Mouse (Mus musculus) brain, embryonic 14.5 days (tissue): ENCODE measurements around the gene Krtap27-1. TPM values are rescaled to one million over a fixed set of nuclear protein-coding genes. Genes with fewer than 3 reads are reported as not detected.

Experiments
- DNase-seq: peaks from one replicate; pipeline ENCODE4 v3.0.0-alpha.2; 2011; ENCODE audit warnings: low read depth
- CTCF ChIP-seq: fragments of 200-500 bp; IDR thresholded peaks from 2 replicates; pipeline ENCODE4 v1.5.1; 2012; ENCODE audit warnings: inconsistent platforms, mild to moderate bottlenecking, moderate library complexity, borderline replicate concordance; ENCODE audit not compliant: insufficient read depth, insufficient read length; ENCODE audit errors: extremely low read depth
- POLR2A ChIP-seq: fragments of 200-500 bp; IDR thresholded peaks from 2 replicates; pipeline ENCODE4 v1.6.1; 2012; ENCODE audit warnings: mild to moderate bottlenecking, inconsistent platforms, borderline replicate concordance; ENCODE audit not compliant: poor library complexity, insufficient read depth, insufficient read length, severe bottlenecking; ENCODE audit errors: extremely low read depth
- polyA plus RNA-seq: library from polyadenylated mRNA; depleted of rRNA; stranded (reverse); fragments of >200 nt; gene quantifications from 2 replicates; pipeline ENCODE4 v1.2.3, GENCODE M21; 2012; rRNA removed

Krtap27-1 gene
- polyA plus RNA-seq, 1 experiment = not detected

DNA sequence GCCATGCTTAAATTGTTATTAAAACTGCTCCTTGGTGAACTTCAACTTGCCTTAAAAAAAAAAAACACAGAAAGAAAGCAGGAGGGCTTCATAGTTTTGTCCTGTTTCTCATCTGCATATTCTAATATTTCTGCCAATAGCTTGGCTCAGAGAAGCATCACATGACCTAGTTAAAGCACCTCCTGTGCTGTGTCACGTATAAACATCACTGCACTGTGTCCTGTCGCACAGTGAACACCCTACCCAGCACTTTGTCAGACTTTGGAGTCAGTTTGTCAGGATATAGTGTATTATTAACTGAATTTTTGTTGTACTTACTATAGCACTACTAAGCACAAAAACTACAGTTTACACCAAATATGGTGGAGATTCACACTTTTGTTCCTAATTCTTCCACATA is 19.5 kb downstream of the Krtap27-1 start:
- TF ChIP-seq CTCF (no peak), POLR2A (no peak)
- no peak for DNase-seq

DNA sequence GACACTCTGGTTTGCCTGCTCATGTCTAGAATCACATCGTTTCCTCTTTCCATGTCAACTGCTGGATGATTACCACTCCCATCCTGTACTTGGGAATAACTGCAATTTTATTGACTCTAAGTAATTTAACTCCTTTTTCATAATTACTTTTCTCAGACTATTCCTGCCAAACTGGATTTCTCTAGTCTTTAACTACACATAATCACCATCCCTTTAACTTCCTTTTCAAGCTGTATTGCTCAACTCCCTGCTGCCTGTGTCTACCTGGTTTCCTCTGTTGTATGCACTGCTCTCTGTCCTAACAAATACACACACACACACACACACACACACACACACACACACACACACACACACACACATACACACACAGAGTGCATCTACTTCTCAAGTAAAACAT is 20.4 kb downstream of the Krtap27-1 start:
- TF ChIP-seq POLR2A (no peak), CTCF (no peak)
- no peak for DNase-seq

DNA sequence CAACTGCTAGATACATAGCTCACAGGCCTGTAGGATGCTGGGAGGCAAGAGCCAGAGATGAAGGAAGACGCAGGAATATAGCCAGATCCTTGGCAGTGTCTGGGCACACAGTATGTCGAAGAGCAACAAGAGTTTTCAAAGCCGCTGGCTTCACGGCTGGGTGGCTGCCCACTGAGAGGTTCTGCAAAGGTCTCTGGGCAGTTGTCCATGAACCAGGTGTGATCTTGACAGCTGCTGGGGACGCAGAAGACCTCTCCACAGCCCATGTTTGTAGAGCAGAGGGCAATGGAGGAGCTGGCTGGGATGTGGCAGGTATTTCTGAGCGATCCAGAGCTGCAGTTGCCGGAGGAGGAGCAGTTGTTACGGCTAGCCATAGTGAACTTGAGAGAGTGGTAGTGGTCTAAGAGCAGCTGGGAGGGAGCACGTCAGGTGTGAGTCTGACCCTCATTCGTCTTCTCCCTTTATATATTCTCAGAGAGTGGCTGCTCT is 24.1 kb downstream of the Krtap27-1 start, which contains the start of gene Krtap26-1:
TSS of gene Krtap26-1 (minus strand) at position 439 of the 489 bp plus-strand sequence.
- no peak for DNase-seq
- no peak for TF ChIP-seq POLR2A
- no peak for TF ChIP-seq CTCF

DNA sequence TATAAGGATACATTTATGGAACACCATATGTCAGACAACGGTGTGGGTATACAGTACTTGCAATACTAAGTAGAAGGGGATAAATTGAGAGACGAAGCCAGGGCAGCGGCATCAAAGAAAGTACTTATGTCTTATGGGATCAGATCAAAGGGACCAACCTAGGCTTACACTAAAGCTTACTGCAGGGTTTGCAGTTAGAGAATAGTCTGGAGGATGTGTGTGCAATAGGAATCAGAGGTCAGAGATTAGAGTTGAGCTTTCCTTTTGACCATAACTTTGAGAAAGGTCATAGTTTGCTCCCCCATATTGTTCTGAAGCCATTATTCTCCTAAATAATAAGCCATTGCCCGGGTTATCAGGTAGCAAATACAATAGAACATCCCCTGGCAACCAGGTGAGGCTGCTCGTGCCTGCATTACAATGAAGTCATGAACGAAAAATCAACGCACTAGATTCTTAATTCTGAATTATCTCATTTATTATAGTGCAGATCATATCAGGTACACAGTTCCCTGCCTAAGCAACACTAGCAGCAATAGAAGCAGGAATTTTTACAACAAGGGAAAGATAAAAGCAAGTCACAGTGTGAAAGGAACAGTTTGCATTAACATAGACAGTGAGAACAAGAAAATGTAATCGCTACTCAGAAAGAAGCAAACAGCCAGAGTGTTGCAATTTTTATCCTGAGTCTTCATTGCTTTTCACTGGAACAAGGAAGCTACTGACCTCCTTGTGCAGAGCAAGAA is 24.9 kb downstream of the Krtap27-1 start:
- no peak for TF ChIP-seq POLR2A
- TF ChIP-seq CTCF = no peak
- no peak for DNase-seq

DNA sequence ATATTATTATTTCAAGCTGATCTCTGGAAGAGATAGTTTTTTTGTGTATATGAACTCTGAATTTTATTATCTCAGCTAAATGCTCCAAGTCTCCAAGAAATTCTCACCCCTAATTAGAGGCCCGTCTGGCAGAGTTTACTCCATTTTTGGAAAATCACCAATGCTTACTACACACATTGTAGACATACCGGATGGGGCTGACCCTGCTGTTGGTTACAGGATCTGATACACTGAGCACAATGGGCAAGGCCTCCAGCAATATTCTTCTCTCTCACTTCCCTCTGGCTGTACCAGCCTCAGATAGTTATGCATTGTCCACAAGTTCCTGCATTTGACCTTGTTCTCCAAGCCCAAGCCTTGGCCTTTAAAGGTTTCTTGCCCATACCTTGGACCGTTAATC is 31.4 kb downstream of the Krtap27-1 start:
- DNase-seq = peak; percentile 75
- TF ChIP-seq POLR2A (no peak), CTCF (no peak)

DNA sequence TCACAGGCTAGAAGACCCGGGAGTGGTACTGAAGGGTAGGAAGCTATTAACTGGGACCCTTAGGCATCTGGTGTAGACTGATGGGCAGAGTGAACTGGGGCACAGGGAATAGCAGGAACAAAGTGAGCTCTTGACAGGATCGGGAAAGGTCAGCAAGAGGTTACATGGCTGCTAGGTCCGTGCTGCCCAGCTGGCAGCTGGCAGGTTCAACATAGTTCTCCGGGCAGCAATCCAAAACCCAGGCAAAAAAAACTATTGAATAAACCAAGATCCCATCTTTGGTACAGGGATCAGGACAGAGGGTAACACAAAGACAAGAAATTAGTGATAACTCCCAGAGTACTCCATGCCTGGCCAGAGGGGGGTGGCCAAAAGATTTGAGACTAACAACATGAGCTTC is 36.3 kb downstream of the Krtap27-1 start:
- TF ChIP-seq CTCF = no peak
- TF ChIP-seq POLR2A = no peak

DNA sequence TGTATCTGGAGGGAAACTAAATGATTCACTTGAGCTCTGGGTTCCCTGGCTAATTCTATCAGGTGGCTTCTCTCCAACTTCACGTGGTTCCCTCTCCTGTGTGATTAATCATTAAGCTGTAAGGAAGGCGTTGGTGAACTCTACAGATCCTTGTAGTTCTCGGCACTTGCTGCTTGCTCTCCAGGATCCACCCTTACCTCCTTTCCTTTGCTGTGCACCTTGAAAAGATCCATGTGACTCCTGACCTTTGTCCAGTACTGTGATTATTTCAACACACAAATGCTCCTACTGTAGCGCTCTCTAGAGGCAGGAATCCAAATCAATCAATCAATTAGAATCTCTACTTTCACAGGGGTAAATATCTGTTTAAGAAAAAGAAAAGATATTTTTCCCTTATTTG is 40.0 kb downstream of the Krtap27-1 start:
- DNase-seq = no peak
- TF ChIP-seq CTCF (no peak), POLR2A (no peak)

More for the DNA sequence above, 36.3 kb downstream of the Krtap27-1 start:
- peak; percentile 65 for DNase-seq

DNA sequence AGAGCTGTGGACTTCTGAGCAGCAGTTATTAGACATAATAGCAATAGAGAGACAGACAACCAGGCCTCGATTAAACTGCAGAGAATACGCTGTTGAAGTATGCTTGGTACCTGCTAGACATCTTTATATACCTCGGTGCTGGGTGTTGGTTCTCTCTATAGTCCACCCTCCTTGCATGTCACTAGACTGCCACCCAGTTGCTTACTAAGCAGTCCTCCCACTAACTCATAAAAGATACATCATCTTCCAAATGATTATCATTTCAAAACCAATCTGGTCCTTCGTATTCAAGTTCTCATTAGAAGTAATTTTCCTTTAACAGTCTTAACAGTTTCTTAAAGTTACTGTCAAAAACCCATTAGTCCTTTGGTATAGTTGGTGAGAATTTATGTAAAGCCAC is 43.9 kb downstream of the Krtap27-1 start, which contains the start of gene 2310079G19Rik:
TSS of gene 2310079G19Rik (minus strand) at position 101 of the 400 bp plus-strand sequence.
- TF ChIP-seq CTCF (no peak), POLR2A (no peak)
- DNase-seq = no peak

Other genes starting within 250 kb of the Krtap27-1 start
- gene Cldn17, start 164.7 kb downstream of the Krtap27-1 start, polyA plus RNA-seq = not detected in 2 replicates
- gene Cldn8, start 108.5 kb downstream of the Krtap27-1 start, polyA plus RNA-seq = 0.18 and 0.21 TPM in 2 replicates
- gene Krtap24-1, start 59.4 kb downstream of the Krtap27-1 start, polyA plus RNA-seq = not detected in 2 replicates
- gene 2310079G19Rik, start 44.0 kb downstream of the Krtap27-1 start, polyA plus RNA-seq = not detected in 2 replicates
- gene Krtap26-1, start 23.9 kb downstream of the Krtap27-1 start, polyA plus RNA-seq = not detected in 2 replicates
- gene 2310061N02Rik, start 36.3 kb upstream of the Krtap27-1 start, polyA plus RNA-seq = not detected in 2 replicates
- not detected in 2 replicates for gene Krtap13-1, start 57.2 kb upstream of the Krtap27-1 start, polyA plus RNA-seq
- gene Krtap13, start 80.0 kb upstream of the Krtap27-1 start, polyA plus RNA-seq = not detected in 2 replicates
- not detected in 2 replicates for gene 2310034C09Rik, start 87.2 kb upstream of the Krtap27-1 start, polyA plus RNA-seq
- not detected in 2 replicates for gene 2310057N15Rik, start 102.5 kb upstream of the Krtap27-1 start, polyA plus RNA-seq
- gene Gm5965, start 106.2 kb upstream of the Krtap27-1 start, polyA plus RNA-seq = not detected in 2 replicates
- gene Gm20741, start 140.5 kb upstream of the Krtap27-1 start, polyA plus RNA-seq = not detected in 2 replicates
- gene Krtap15, start 148.5 kb upstream of the Krtap27-1 start, polyA plus RNA-seq = not detected in 2 replicates
- not detected in 2 replicates for gene Krtap14, start 154.5 kb upstream of the Krtap27-1 start, polyA plus RNA-seq
- not detected in 2 replicates for gene Krtap19-1, start 197.7 kb upstream of the Krtap27-1 start, polyA plus RNA-seq
- not detected in 2 replicates for gene Krtap19-2, start 202.6 kb upstream of the Krtap27-1 start, polyA plus RNA-seq
- gene Krtap19-3, start 206.4 kb upstream of the Krtap27-1 start, polyA plus RNA-seq = not detected in 2 replicates
- gene Krtap19-4, start 213.4 kb upstream of the Krtap27-1 start, polyA plus RNA-seq = not detected in 2 replicates
- not detected in 2 replicates for gene Krtap19-5, start 224.8 kb upstream of the Krtap27-1 start, polyA plus RNA-seq